ENCODE assay signal across 10 mouse cellular contexts in the genomic region with DNA sequence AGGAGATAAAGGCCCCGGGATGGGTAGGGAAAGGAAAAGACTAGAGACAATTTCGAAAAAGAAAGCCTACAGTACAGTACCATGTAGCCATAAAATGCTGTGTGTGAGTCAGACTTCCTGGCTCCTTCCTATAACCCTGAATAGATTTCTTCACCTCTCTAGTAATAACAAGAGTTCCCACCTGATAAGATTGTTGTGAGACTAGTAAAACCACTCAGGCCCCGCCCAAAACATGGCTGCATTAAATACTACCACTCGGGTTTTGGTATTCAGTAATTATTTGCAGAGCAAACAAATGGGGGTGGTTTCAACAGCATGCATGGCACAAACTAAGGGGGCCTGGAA. TPM values are rescaled to one million over a fixed set of nuclear protein-coding genes. Genes with fewer than 3 reads are reported as not detected.
DNase-seq lines count a peak whose midpoint lies in the region; ATAC-seq and TF ChIP-seq lines count a peak whose summit lies in the region.
"Had no signal": no experiment of that assay in that cellular context is flagged by ENCODE, and none has a peak within 500 bp of the region (broad histone marks: within the 10 kb centered on the region; RNA-seq: fewer than 3 reads in every experiment).

No protein-coding gene starts in this region.

- peaks cover 28% of the 10 kb centered on the region for H3K4me1 ChIP-seq in midbrain, embryonic 15.5 days
- H3K4me1 ChIP-seq in midbrain, embryonic 10.5 days = peaks cover 27% of the 10 kb centered on the region
- H3K4me1 ChIP-seq in liver, postnatal 0 days (ENCODE audit: insufficient read depth) = peaks cover 50% of the 10 kb centered on the region
- peaks cover 9% of the 10 kb centered on the region; the same call in 1 of the 2 replicates for H3K4me1 ChIP-seq in stomach, embryonic 15.5 days
- no peaks in the 10 kb centered on the region for H3K4me1 ChIP-seq in hindbrain, embryonic 11.5 days (replicated peaks; ENCODE audit: control insufficient read depth, insufficient read depth, low read length)

- no peak for TF ChIP-seq CTCF in liver, postnatal 0 days (IDR thresholded peaks at IDR 0.05; ENCODE audit: low read depth)

- no peaks in the 10 kb centered on the region for H3K36me3 ChIP-seq in midbrain, embryonic 15.5 days (replicated peaks)
- H3K36me3 ChIP-seq in midbrain, embryonic 10.5 days = no peaks in the 10 kb centered on the region
- no peaks in the 10 kb centered on the region for H3K36me3 ChIP-seq in liver, postnatal 0 days (replicated peaks; ENCODE audit: insufficient read depth, low read length)
- no peaks in the 10 kb centered on the region for H3K36me3 ChIP-seq in stomach, embryonic 15.5 days
- no peaks in the 10 kb centered on the region for H3K36me3 ChIP-seq in hindbrain, embryonic 11.5 days (ENCODE audit: control insufficient read depth, insufficient read depth, low read length)
- H3K36me3 ChIP-seq: forebrain, embryonic 15.5 days; kidney, embryonic 15.5 days had no signal

- TF ChIP-seq EP300 in liver, postnatal 0 days (IDR thresholded peaks at IDR 0.05; ENCODE audit: low read depth) = no peak

- DNase-seq in midbrain, embryonic 10.5 days (ENCODE audit: low spot score) = no peak
- peak; percentile 63 for DNase-seq in induced T-regulatory cell, adult 2 months (ENCODE audit: low read depth)
- DNase-seq in liver, postnatal 0 days = peak; percentile 37
- no peak for DNase-seq in cerebellum, adult 11 months
- no peak for DNase-seq in adrenal gland, adult 8-10 months
- DNase-seq in hindbrain, embryonic 11.5 days (ENCODE audit: low spot score) = no peak

- 0 out of 2 replicates have a peak overlapping the region, but pooled peaks have one; percentile 5 for H3K27ac ChIP-seq in midbrain, embryonic 15.5 days
- H3K27ac ChIP-seq in midbrain, embryonic 10.5 days (replicated peaks) = no peak overlapping the region
- peak overlapping the region; percentile 88 for H3K27ac ChIP-seq in liver, postnatal 0 days (ENCODE audit: low read depth)
- peak overlapping the region; percentile 80 for H3K27ac ChIP-seq in stomach, embryonic 15.5 days
- H3K27ac ChIP-seq in hindbrain, embryonic 11.5 days (ENCODE audit: low read depth, low read length) = no peak overlapping the region
- H3K27ac ChIP-seq: forebrain, embryonic 15.5 days; kidney, embryonic 15.5 days had no signal

- no peak for ATAC-seq in midbrain, embryonic 15.5 days (replicated peaks)
- ATAC-seq in liver, postnatal 0 days = peak; percentile 31
- ATAC-seq in stomach, embryonic 15.5 days (ENCODE audit: insufficient read depth, low FRiP score, low read depth) = peak; percentile 59
- no peak for ATAC-seq in hindbrain, embryonic 11.5 days (ENCODE audit: low FRiP score)
- ATAC-seq: forebrain, embryonic 15.5 days had no signal

- H3K4me2 ChIP-seq in midbrain, embryonic 15.5 days = no peak overlapping the region
- peak overlapping the region; percentile 49 for H3K4me2 ChIP-seq in liver, postnatal 0 days (ENCODE audit: low read depth, low read length)
- peak overlapping the region; percentile 37 for H3K4me2 ChIP-seq in stomach, embryonic 15.5 days
- H3K4me2 ChIP-seq in hindbrain, embryonic 11.5 days (replicated peaks; ENCODE audit: low read depth, low read length) = no peak overlapping the region
- H3K4me2 ChIP-seq: forebrain, embryonic 15.5 days; kidney, embryonic 15.5 days had no signal

- no peaks in the 10 kb centered on the region for H3K27me3 ChIP-seq in midbrain, embryonic 15.5 days (replicated peaks)
- H3K27me3 ChIP-seq in midbrain, embryonic 10.5 days (ENCODE audit: low read depth, poor library complexity, severe bottlenecking) = peaks cover 18% of the 10 kb centered on the region
- H3K27me3 ChIP-seq in liver, postnatal 0 days (ENCODE audit: insufficient read depth, low read length) = no peaks in the 10 kb centered on the region
- H3K27me3 ChIP-seq in stomach, embryonic 15.5 days (replicated peaks) = 0 out of 2 replicates have a peak, but pooled peaks cover 3% of the 10 kb centered on the region
- H3K27me3 ChIP-seq in hindbrain, embryonic 11.5 days (ENCODE audit: control insufficient read depth, insufficient read depth, low read length) = no peaks in the 10 kb centered on the region
- H3K27me3 ChIP-seq: forebrain, embryonic 15.5 days had no signal

- H3K4me3 ChIP-seq in midbrain, embryonic 15.5 days = no peak overlapping the region
- no peak overlapping the region for H3K4me3 ChIP-seq in midbrain, embryonic 10.5 days
- 0 out of 2 replicates have a peak overlapping the region, but pooled peaks have one; percentile 23 for H3K4me3 ChIP-seq in liver, postnatal 0 days (ENCODE audit: low read depth, low read length)
- no peak overlapping the region for H3K4me3 ChIP-seq in stomach, embryonic 15.5 days (replicated peaks)
- no peak overlapping the region for H3K4me3 ChIP-seq in hindbrain, embryonic 11.5 days (ENCODE audit: low read depth, low read length)
- H3K4me3 ChIP-seq: forebrain, embryonic 15.5 days; kidney, embryonic 15.5 days had no signal

- H3K9me3 ChIP-seq in midbrain, embryonic 15.5 days = no peaks in the 10 kb centered on the region
- H3K9me3 ChIP-seq in midbrain, embryonic 10.5 days (replicated peaks) = no peaks in the 10 kb centered on the region
- H3K9me3 ChIP-seq in liver, postnatal 0 days (ENCODE audit: low read length) = no peaks in the 10 kb centered on the region
- H3K9me3 ChIP-seq in stomach, embryonic 15.5 days = no peaks in the 10 kb centered on the region
- H3K9me3 ChIP-seq in hindbrain, embryonic 11.5 days (ENCODE audit: control insufficient read depth, low read length) = no peaks in the 10 kb centered on the region
- H3K9me3 ChIP-seq: forebrain, embryonic 15.5 days; kidney, embryonic 15.5 days had no signal

- WGBS in midbrain, embryonic 15.5 days = 73% methylated on average over 4 of the region's 4 CpGs
- WGBS in midbrain, embryonic 10.5 days = 80% methylated on average over 4 of the region's 4 CpGs
- WGBS in liver, postnatal 0 days (ENCODE audit: insufficient replicate concordance) = 25% methylated on average over 4 of the region's 4 CpGs
- 36% methylated on average over 4 of the region's 4 CpGs for WGBS in stomach, embryonic 15.5 days
- WGBS in hindbrain, embryonic 11.5 days = 78% methylated on average over 4 of the region's 4 CpGs

- no peak overlapping the region for H3K9ac ChIP-seq in midbrain, embryonic 15.5 days
- no peak overlapping the region for H3K9ac ChIP-seq in liver, postnatal 0 days (replicated peaks)
- no peak overlapping the region for H3K9ac ChIP-seq in stomach, embryonic 15.5 days
- H3K9ac ChIP-seq in hindbrain, embryonic 11.5 days (ENCODE audit: low read depth, low read length) = no peak overlapping the region
- H3K9ac ChIP-seq: forebrain, embryonic 15.5 days; kidney, embryonic 15.5 days had no signal

RNA-seq across cellular contexts. Expression of gene Frat1, which starts 8.1 kb away (rescaled TPM):
- polyA plus RNA-seq in midbrain, embryonic 15.5 days (2015; fragmentation: Nextera tagmentation; extraction: Ambion mirVana) = 30.1 and 30.9 TPM in 2 replicates
- polyA plus RNA-seq in midbrain, embryonic 10.5 days (2016; fragmentation: Nextera tagmentation; extraction: Ambion mirVana) = 10.3 and 11.9 TPM in 2 replicates
- polyA plus RNA-seq in liver, postnatal 0 days (2015; fragmentation: Nextera tagmentation; extraction: Ambion mirVana) = 7.8 and 8.1 TPM in 2 replicates
- 12.3 and 14.1 TPM in 2 replicates for polyA plus RNA-seq in stomach, embryonic 15.5 days (2015; fragmentation: Nextera tagmentation; extraction: Ambion mirVana)
- total RNA-seq in adrenal gland, adult 8-10 months (2022) = 1 to 10 TPM; 7.5 to 9.2 (median 8.8) TPM
- polyA plus RNA-seq in hindbrain, embryonic 11.5 days (2014; fragmentation: Nextera tagmentation; extraction: Ambion mirVana) = 11.2 and 14.4 TPM in 2 replicates

RNA-seq across cellular contexts. Expression of gene Frat2, which starts 10.0 kb away (rescaled TPM):
- polyA plus RNA-seq in midbrain, embryonic 15.5 days (2015; fragmentation: Nextera tagmentation; extraction: Ambion mirVana) = 9.5 and 9.7 TPM in 2 replicates
- 5.4 and 6.5 TPM in 2 replicates for polyA plus RNA-seq in midbrain, embryonic 10.5 days (2016; fragmentation: Nextera tagmentation; extraction: Ambion mirVana)
- polyA plus RNA-seq in liver, postnatal 0 days (2015; fragmentation: Nextera tagmentation; extraction: Ambion mirVana) = 3.3 and 3.7 TPM in 2 replicates
- 6.9 and 9.0 TPM in 2 replicates for polyA plus RNA-seq in stomach, embryonic 15.5 days (2015; fragmentation: Nextera tagmentation; extraction: Ambion mirVana)
- total RNA-seq in adrenal gland, adult 8-10 months (2022) = 1 to 10 TPM; 1.8 to 4.4 (median 3.8) TPM
- polyA plus RNA-seq in hindbrain, embryonic 11.5 days (2014; fragmentation: Nextera tagmentation; extraction: Ambion mirVana) = 5.0 and 6.8 TPM in 2 replicates

RNA-seq across cellular contexts. Expression of gene Arhgap19, which starts 36.0 kb away (rescaled TPM):
- polyA plus RNA-seq in midbrain, embryonic 15.5 days (2015; fragmentation: Nextera tagmentation; extraction: Ambion mirVana) = 5.2 and 6.2 TPM in 2 replicates
- polyA plus RNA-seq in midbrain, embryonic 10.5 days (2016; fragmentation: Nextera tagmentation; extraction: Ambion mirVana) = 38.1 and 39.5 TPM in 2 replicates
- polyA plus RNA-seq in liver, postnatal 0 days (2015; fragmentation: Nextera tagmentation; extraction: Ambion mirVana) = 10.5 and 12.9 TPM in 2 replicates
- 19.1 and 20.8 TPM in 2 replicates for polyA plus RNA-seq in stomach, embryonic 15.5 days (2015; fragmentation: Nextera tagmentation; extraction: Ambion mirVana)
- 1 to 10 TPM; 4.5 to 8.6 (median 7.2) TPM for total RNA-seq in adrenal gland, adult 8-10 months (2022)
- polyA plus RNA-seq in hindbrain, embryonic 11.5 days (2014; fragmentation: Nextera tagmentation; extraction: Ambion mirVana) = 31.5 and 33.3 TPM in 2 replicates

RNA-seq across cellular contexts. Expression of gene Rrp12, which starts 58.1 kb away (rescaled TPM):
- 16.7 and 18.5 TPM in 2 replicates for polyA plus RNA-seq in midbrain, embryonic 15.5 days (2015; fragmentation: Nextera tagmentation; extraction: Ambion mirVana)
- polyA plus RNA-seq in midbrain, embryonic 10.5 days (2016; fragmentation: Nextera tagmentation; extraction: Ambion mirVana) = 34.0 and 35.4 TPM in 2 replicates
- polyA plus RNA-seq in liver, postnatal 0 days (2015; fragmentation: Nextera tagmentation; extraction: Ambion mirVana) = 4.1 and 4.3 TPM in 2 replicates
- polyA plus RNA-seq in stomach, embryonic 15.5 days (2015; fragmentation: Nextera tagmentation; extraction: Ambion mirVana) = 13.7 and 14.2 TPM in 2 replicates
- total RNA-seq in adrenal gland, adult 8-10 months (2022) = 10 to 100 TPM; 15.8 to 17.9 (median 17.0) TPM
- polyA plus RNA-seq in hindbrain, embryonic 11.5 days (2014; fragmentation: Nextera tagmentation; extraction: Ambion mirVana) = 11.5 and 13.8 TPM in 2 replicates

Comparison
In these comparisons a context has a peak if more than half of its experiments do, and no peak if none do; other contexts are left out.
1. H3K27ac ChIP-seq: peak in midbrain, embryonic 15.5 days (single experiment), liver, postnatal 0 days (single experiment) and stomach, embryonic 15.5 days (single experiment); none in midbrain, embryonic 10.5 days (single experiment) and hindbrain, embryonic 11.5 days (single experiment).
2. ATAC-seq: peak in liver, postnatal 0 days (single experiment) and stomach, embryonic 15.5 days (single experiment); none in midbrain, embryonic 15.5 days (single experiment) and hindbrain, embryonic 11.5 days (single experiment).
3. H3K4me2 ChIP-seq: peak in liver, postnatal 0 days (single experiment) and stomach, embryonic 15.5 days (single experiment); none in midbrain, embryonic 15.5 days (single experiment) and hindbrain, embryonic 11.5 days (single experiment).
4. DNase-seq: peak in induced T-regulatory cell, adult 2 months (single experiment) and liver, postnatal 0 days (single experiment); none in midbrain, embryonic 10.5 days (single experiment), cerebellum, adult 11 months (single experiment), adrenal gland, adult 8-10 months (single experiment) and hindbrain, embryonic 11.5 days (single experiment).